Mouse (Mus musculus) frontal cortex, adult 2 months (tissue): ENCODE data around the gene Dnah17. TPM values are rescaled to one million over a fixed set of nuclear protein-coding genes. Genes with fewer than 3 reads are reported as not detected.
A peak's percentile ranks its signal among the peaks of the same experiment; 100 is the strongest.

ENCODE experiments used
- DNase-seq, 2 experiments: peaks; one replicate each; pipeline ENCODE4 v3.0.0; 2022; ENCODE audit warnings: low spot score in 1 of 2; ENCODE audit errors: extremely low spot score in 1 of 2
- polyA plus RNA-seq: library from polyadenylated mRNA; depleted of rRNA; stranded (reverse); fragments of >200 nt; gene quantifications from 2 replicates; pipeline ENCODE4 v1.2.3, GENCODE M21; 2012

Dnah17 gene
- polyA plus RNA-seq, 1 experiment, result 0.24 TPM

- no peak for DNase-seq
Observed at GRCm38 (mm10) chr11:118145092-118145491, 14.7 kb upstream of the Dnah17 start.

GRCm38 (mm10) chr11:118143731-118144130 is 13.3 kb upstream of the Dnah17 start:
- DNase-seq, result no peak

- DNase-seq, result no peak
Observed at GRCm38 (mm10) chr11:118142547-118143165, 12.2 kb upstream of the Dnah17 start.

GRCm38 (mm10) chr11:118140771-118141565 is 10.5 kb upstream of the Dnah17 start:
- no peak for DNase-seq

GRCm38 (mm10) chr11:118138347-118138746 is 7.9 kb upstream of the Dnah17 start:
- no peak for DNase-seq

GRCm38 (mm10) chr11:118136172-118136632 is 5.8 kb upstream of the Dnah17 start:
- no peak for DNase-seq

GRCm38 (mm10) chr11:118135271-118135670 is 4.8 kb upstream of the Dnah17 start:
- no peak for DNase-seq

GRCm38 (mm10) chr11:118133752-118134169 is 3.3 kb upstream of the Dnah17 start:
- DNase-seq, result peak in 1 of 2 experiments; percentile 29

- DNase-seq, result peak in 1 of 2 experiments; percentile 7
Observed at GRCm38 (mm10) chr11:118133133-118133751, 2.8 kb upstream of the Dnah17 start.

GRCm38 (mm10) chr11:118132136-118132535 is 1.7 kb upstream of the Dnah17 start:
- DNase-seq, result no peak

- DNase-seq, result no peak
Observed at GRCm38 (mm10) chr11:118129812-118130211, 622 bp downstream of the Dnah17 start.

- no peak for DNase-seq
Observed at GRCm38 (mm10) chr11:118121592-118121991, 8.8 kb downstream of the Dnah17 start.

GRCm38 (mm10) chr11:118118777-118119176 is 11.7 kb downstream of the Dnah17 start:
- no peak for DNase-seq

GRCm38 (mm10) chr11:118114581-118115110 is 15.8 kb downstream of the Dnah17 start:
- no peak for DNase-seq

- no peak for DNase-seq
Observed at GRCm38 (mm10) chr11:118113516-118114205, 16.8 kb downstream of the Dnah17 start.

GRCm38 (mm10) chr11:118104001-118104400 is 26.4 kb downstream of the Dnah17 start:
- DNase-seq, result peak; percentile 52 to 94

GRCm38 (mm10) chr11:118103383-118103782 is 27.1 kb downstream of the Dnah17 start:
- DNase-seq, result no peak

- peak; percentile 79 to 96 for DNase-seq
Observed at GRCm38 (mm10) chr11:118102838-118103237, 27.6 kb downstream of the Dnah17 start.

GRCm38 (mm10) chr11:118101133-118101532 is 29.3 kb downstream of the Dnah17 start:
- DNase-seq, result no peak

GRCm38 (mm10) chr11:118096736-118097135 is 33.7 kb downstream of the Dnah17 start:
- DNase-seq, result no peak

- DNase-seq, result no peak
Observed at GRCm38 (mm10) chr11:118095004-118095403, 35.4 kb downstream of the Dnah17 start.
